Mouse (Mus musculus) limb, embryonic 11.5 days (tissue): Measurements from ENCODE around the gene Dph5. TPM values are rescaled to one million over a fixed set of nuclear protein-coding genes. Genes with fewer than 3 reads are reported as not detected.
"Not testable (repeated sequence)": the region's sequence is repeated elsewhere in the genome, so short reads cannot be mapped to it uniquely, and the experiment has no call there.

Source experiments
- ATAC-seq: fragments of 200-750 bp; cut with Nextera tagmentation; 2 replicates; pipeline ENCODE4 v1.8.0; 2017; ENCODE audit warnings: low read depth; ENCODE audit not compliant: insufficient number of reproducible peaks, low FRiP score, low TSS enrichment
- DNase-seq: peaks from one replicate; pipeline ENCODE4 v3.0.0-alpha.2; 2015; ENCODE audit warnings: low spot score
- H3K27ac ChIP-seq: fragments of 300-500 bp; sonication (generic); replicated peaks from 2 replicates; pipeline ENCODE4 v1.5.1; 2014; ENCODE audit warnings: low read depth, mild to moderate bottlenecking, low read length
- H3K27me3 ChIP-seq: fragments of 300-500 bp; sonication (generic); 2 replicates; pipeline ENCODE4 v1.6.1; 2014; ENCODE audit warnings: mild to moderate bottlenecking, low read length, mixed read lengths; ENCODE audit not compliant: control insufficient read depth, insufficient read depth
- H3K36me3 ChIP-seq: fragments of 300-500 bp; sonication (generic); 2 replicates; pipeline ENCODE4 v1.6.1; 2014; ENCODE audit warnings: mild to moderate bottlenecking, low read length, moderate library complexity, mixed read lengths; ENCODE audit not compliant: control insufficient read depth, insufficient read depth
- H3K4me1 ChIP-seq: fragments of 300-500 bp; sonication (generic); 2 replicates; pipeline ENCODE4 v1.6.1; 2014; ENCODE audit warnings: low read length, mixed read lengths; ENCODE audit not compliant: control insufficient read depth, insufficient read depth
- H3K4me2 ChIP-seq: fragments of 300-500 bp; sonication (generic); 2 replicates; pipeline ENCODE4 v1.6.1; 2014; ENCODE audit warnings: low read depth, mild to moderate bottlenecking, moderate library complexity; ENCODE audit not compliant: severe bottlenecking
- H3K4me3 ChIP-seq: fragments of 300-500 bp; sonication (generic); 2 replicates; pipeline ENCODE4 v1.5.1; 2014; ENCODE audit warnings: low read depth, low read length
- H3K9ac ChIP-seq: fragments of 300-500 bp; sonication (generic); 2 replicates; pipeline ENCODE4 v1.6.1; 2014; ENCODE audit warnings: mild to moderate bottlenecking, low read length
- H3K9me3 ChIP-seq: fragments of 300-500 bp; sonication (generic); 2 replicates; pipeline ENCODE4 v1.6.1; 2016; ENCODE audit warnings: low read length; ENCODE audit not compliant: control insufficient read depth
- WGBS: fragments of 180-500 bp; shearing (Covaris S2); extraction: QIAGEN DNeasy Blood & Tissue Kit; methylation state at CpG from one replicate; pipeline ENCODE4 v1.1.7; 2014; 5-methylcytosine and 5-hydroxymethylcytosine counted together
- polyA plus RNA-seq: library from polyadenylated mRNA; unstranded; fragments of >200 nt; fragmentation: Nextera tagmentation; extraction: Ambion mirVana; gene quantifications from 2 replicates; pipeline ENCODE4 v1.2.1, GENCODE M21; 2014

Dph5 gene
- polyA plus RNA-seq, 1 experiment from 2014 or later, result 23.7 TPM

- H3K27ac ChIP-seq, result no peak overlapping the region
- H3K9ac ChIP-seq, result no peak overlapping the region
- no peak for DNase-seq
- 85% methylated on average over 10 of the region's 10 CpGs for WGBS
- H3K4me1 ChIP-seq, result no peaks in the 10 kb centered on the region
- H3K9me3 ChIP-seq, result no peaks in the 10 kb centered on the region
- no peak overlapping the region for H3K4me3 ChIP-seq
- no peaks in the 10 kb centered on the region for H3K27me3 ChIP-seq
- H3K36me3 ChIP-seq, result no peaks in the 10 kb centered on the region
- ATAC-seq, result no peak
- no peak overlapping the region for H3K4me2 ChIP-seq
These were observed 32.1 kb upstream of the Dph5 start for GRCm38 (mm10) chr3:115855576-115855975.

GRCm38 (mm10) chr3:115856484-115857022, 31.1 kb upstream of the Dph5 start:
- H3K4me3 ChIP-seq, result no peak overlapping the region

GRCm38 (mm10) chr3:115857436-115857835, 30.2 kb upstream of the Dph5 start:
- Histone ChIP-seq H3K27ac (no peak overlapping the region), H3K4me2 (no peak overlapping the region)
- no peak for ATAC-seq

More at GRCm38 (mm10) chr3:115856484-115857022, 31.1 kb upstream of the Dph5 start:
- no peaks in the 10 kb centered on the region for H3K9me3 ChIP-seq
- no peak overlapping the region for H3K4me2 ChIP-seq
- DNase-seq (no peak), ATAC-seq (no peak)
- no peak overlapping the region for H3K9ac ChIP-seq
- 41% methylated on average over 8 of the region's 8 CpGs for WGBS
- H3K27me3 ChIP-seq, result no peaks in the 10 kb centered on the region
- H3K27ac ChIP-seq, result no peak overlapping the region
- no peaks in the 10 kb centered on the region for H3K4me1 ChIP-seq
- no peaks in the 10 kb centered on the region for H3K36me3 ChIP-seq

GRCm38 (mm10) chr3:115858822-115859221, 28.8 kb upstream of the Dph5 start:
- no peaks in the 10 kb centered on the region for H3K27me3 ChIP-seq
- no peak overlapping the region for H3K4me2 ChIP-seq
- DNase-seq, result no peak
- H3K4me1 ChIP-seq, result no peaks in the 10 kb centered on the region
- ATAC-seq, result no peak
- WGBS, result 84% methylated on average over 3 of the region's 3 CpGs
- H3K9me3 ChIP-seq, result no peaks in the 10 kb centered on the region
- H3K36me3 ChIP-seq, result no peaks in the 10 kb centered on the region
- no peak overlapping the region for H3K9ac ChIP-seq
- H3K4me3 ChIP-seq, result no peak overlapping the region
- no peak overlapping the region for H3K27ac ChIP-seq

More at GRCm38 (mm10) chr3:115857436-115857835, 30.2 kb upstream of the Dph5 start:
- no peak for DNase-seq
- H3K36me3 ChIP-seq, result no peaks in the 10 kb centered on the region
- no peak overlapping the region for H3K9ac ChIP-seq
- H3K9me3 ChIP-seq, result no peaks in the 10 kb centered on the region
- no peak overlapping the region for H3K4me3 ChIP-seq
- 90% methylated on average over 10 of the region's 10 CpGs for WGBS
- no peaks in the 10 kb centered on the region for H3K4me1 ChIP-seq
- no peaks in the 10 kb centered on the region for H3K27me3 ChIP-seq

GRCm38 (mm10) chr3:115860780-115861179, 26.9 kb upstream of the Dph5 start:
- 88% methylated on average over 1 of the region's 1 CpGs for WGBS
- DNase-seq, H3K4me1 ChIP-seq, ATAC-seq, H3K4me2 ChIP-seq, H3K9me3 ChIP-seq, H3K27me3 ChIP-seq, H3K4me3 ChIP-seq, H3K36me3 ChIP-seq, H3K9ac ChIP-seq, H3K27ac ChIP-seq: not testable (repeated sequence)

- Histone ChIP-seq H3K9me3 (no peaks in the 10 kb centered on the region), H3K4me3 (no peak overlapping the region), H3K4me2 (no peak overlapping the region), H3K36me3 (no peaks in the 10 kb centered on the region), H3K9ac (no peak overlapping the region), H3K27ac (no peak overlapping the region), H3K4me1 (no peaks in the 10 kb centered on the region), H3K27me3 (no peaks in the 10 kb centered on the region)
- no peak for ATAC-seq
- DNase-seq, result no peak
- WGBS, result 76% methylated on average over 4 of the region's 4 CpGs
These were observed 24.1 kb upstream of the Dph5 start for GRCm38 (mm10) chr3:115863487-115863886.

GRCm38 (mm10) chr3:115867150-115867549, 20.5 kb upstream of the Dph5 start:
- no peak for DNase-seq
- Histone ChIP-seq H3K4me1 (no peaks in the 10 kb centered on the region), H3K36me3 (no peaks in the 10 kb centered on the region), H3K27me3 (no peaks in the 10 kb centered on the region), H3K9me3 (no peaks in the 10 kb centered on the region), H3K4me2 (no peak overlapping the region), H3K27ac (no peak overlapping the region), H3K9ac (no peak overlapping the region), H3K4me3 (no peak overlapping the region)
- no peak for ATAC-seq
- 90% methylated on average over 4 of the region's 4 CpGs for WGBS

- Histone ChIP-seq H3K27ac (no peak overlapping the region), H3K4me2 (no peak overlapping the region), H3K4me3 (no peak overlapping the region), H3K36me3 (no peaks in the 10 kb centered on the region), H3K9ac (no peak overlapping the region), H3K27me3 (no peaks in the 10 kb centered on the region), H3K4me1 (no peaks in the 10 kb centered on the region), H3K9me3 (no peaks in the 10 kb centered on the region)
- WGBS, result 59% methylated on average over 1 of the region's 1 CpGs
- DNase-seq (no peak), ATAC-seq (no peak)
These were observed 19.7 kb upstream of the Dph5 start for GRCm38 (mm10) chr3:115867901-115868300.

- Histone ChIP-seq H3K27ac (no peak overlapping the region), H3K36me3 (no peaks in the 10 kb centered on the region), H3K9ac (no peak overlapping the region), H3K4me2 (no peak overlapping the region), H3K4me3 (no peak overlapping the region), H3K4me1 (no peaks in the 10 kb centered on the region), H3K27me3 (no peaks in the 10 kb centered on the region), H3K9me3 (no peaks in the 10 kb centered on the region)
- ATAC-seq (no peak), DNase-seq (no peak)
- 78% methylated on average over 2 of the region's 2 CpGs for WGBS
These were observed 18.3 kb upstream of the Dph5 start for GRCm38 (mm10) chr3:115869360-115869759.
